Mouse (Mus musculus) bone marrow macrophage, adult 2 months (primary cell): ENCODE results near the gene Rgmb.

ENCODE experiments used
- CTCF ChIP-seq: IDR thresholded peaks from 2 replicates; pipeline ENCODE4 v1.5.1; 2012; ENCODE audit warnings: low read depth, mild to moderate bottlenecking, low read length, moderate library complexity
- POLR2A ChIP-seq: IDR thresholded peaks from 2 replicates; pipeline ENCODE4 v1.6.1; 2012; ENCODE audit warnings: mild to moderate bottlenecking, low read depth, low read length, borderline replicate concordance

DNA sequence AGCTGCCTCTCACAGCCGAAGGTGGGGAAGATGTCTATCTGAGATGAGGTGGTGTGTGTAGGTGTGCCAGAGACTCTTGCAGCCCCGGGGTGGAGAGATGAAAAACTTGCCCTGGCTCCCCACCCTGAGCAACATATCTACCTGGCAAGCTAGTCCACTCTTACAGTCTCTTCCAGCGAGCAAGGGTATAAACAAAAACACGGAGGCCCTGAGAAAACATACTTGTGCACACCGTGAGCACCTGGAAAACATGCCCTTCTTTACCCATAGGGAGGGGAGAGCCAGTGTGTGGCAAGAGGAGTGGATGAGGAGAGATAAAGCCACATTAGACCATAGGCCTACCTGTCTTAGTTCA is 13.8 kb downstream of the Rgmb start:
- TF ChIP-seq POLR2A: no peak
- no peak for TF ChIP-seq CTCF
